Mouse (Mus musculus): ENCODE measurements around the gene Mycbp.

Mycbp gene

DNA sequence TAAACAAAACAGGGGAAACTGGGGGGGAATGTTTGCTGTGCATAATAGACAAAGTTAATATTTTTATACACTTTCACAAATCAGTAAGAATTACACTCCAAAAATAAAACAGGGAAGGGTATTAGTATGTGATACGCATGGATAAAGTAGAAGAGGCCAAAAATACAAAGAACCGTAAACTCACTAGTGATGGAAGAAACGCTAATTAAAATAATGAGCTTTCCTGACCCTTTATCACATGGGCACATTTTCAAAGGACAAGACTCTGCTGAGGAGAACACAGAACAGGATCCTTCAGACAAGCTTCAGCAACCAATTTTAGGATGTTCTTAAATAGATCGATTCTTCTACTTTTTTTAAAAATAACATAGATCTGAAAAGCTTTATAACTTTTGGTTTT, 42.1 kb downstream of the Mycbp start:
- DNase-seq = no peak

DNA sequence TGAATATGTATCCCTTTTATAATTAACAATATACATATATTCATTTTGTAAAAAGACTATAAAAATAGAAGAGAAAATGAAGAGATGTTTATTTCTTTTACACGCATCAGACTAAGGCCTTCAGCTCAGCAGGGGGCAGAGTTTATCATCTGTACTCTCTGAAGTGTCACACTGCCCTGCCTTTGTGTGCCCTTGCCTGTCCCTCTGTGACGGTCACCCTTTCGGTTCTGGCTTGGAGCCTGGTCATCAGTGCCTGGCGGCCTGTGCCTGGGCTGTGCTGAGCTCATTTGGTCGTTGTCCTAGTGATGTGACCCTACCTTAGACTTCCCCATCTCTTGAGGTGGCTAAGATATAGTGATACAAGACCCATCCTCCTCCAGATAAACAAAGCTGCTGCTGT, 42.5 kb downstream of the Mycbp start:
- no peak for DNase-seq

DNA sequence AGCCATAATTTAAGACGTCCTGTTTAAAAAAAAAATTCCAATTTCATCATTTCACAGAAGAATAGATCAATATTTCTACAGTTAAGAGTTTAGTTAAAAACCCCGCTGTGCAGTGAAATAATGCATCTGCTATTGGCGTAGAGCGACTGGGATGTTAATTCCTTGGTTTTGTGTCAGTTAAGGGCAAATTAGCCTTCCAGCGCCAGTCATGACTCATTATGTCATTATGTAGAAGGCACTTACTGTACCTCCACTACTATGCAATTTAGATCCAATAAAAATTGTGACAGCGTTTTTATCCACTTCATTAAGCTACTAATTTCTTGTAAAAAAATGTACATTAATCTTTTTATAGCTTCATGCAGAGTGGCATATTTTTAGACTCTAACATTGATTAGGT, 44.3 kb downstream of the Mycbp start:
- DNase-seq = no peak

DNA sequence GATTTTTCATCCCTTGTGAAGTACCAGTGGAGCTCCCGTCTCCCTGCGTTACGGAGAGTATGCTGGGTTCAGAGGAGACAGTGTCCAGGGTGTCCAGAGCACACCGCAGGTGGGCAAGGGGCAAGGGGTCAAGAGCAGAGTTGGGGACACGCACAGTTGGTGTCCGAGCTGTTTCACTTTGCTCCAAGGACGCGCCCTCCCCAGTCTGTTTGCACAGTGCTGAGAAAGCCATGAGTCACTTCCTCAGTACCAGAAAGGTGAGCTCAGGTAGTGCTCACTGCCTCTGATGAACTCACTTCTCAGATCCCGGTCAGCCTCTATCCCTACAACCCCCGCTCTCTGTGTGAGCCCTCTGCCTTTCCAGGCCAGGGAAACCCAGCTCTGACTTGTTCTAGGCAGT, 45.0 kb downstream of the Mycbp start:
- DNase-seq = no peak

DNA sequence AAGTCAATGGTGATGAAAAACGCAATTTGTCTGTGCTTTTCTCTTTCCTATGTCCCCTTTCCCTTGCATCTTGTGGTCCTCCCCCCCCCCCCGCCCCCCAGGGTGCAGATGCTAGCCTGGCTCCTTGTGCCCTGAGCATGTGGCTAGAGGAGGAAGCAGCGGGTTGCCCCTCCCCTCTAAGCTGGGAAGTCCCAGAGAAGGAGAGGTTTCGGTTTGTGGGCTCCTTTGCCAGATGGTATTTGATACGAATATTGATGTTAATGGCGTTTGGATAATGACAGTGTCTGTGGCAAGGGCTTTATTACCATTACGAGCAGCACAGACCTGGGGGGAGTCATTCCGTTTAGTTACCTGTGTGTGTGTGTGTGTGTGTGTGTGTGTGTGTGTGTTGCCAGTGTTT, 47.4 kb downstream of the Mycbp start:
- DNase-seq = no peak

DNA sequence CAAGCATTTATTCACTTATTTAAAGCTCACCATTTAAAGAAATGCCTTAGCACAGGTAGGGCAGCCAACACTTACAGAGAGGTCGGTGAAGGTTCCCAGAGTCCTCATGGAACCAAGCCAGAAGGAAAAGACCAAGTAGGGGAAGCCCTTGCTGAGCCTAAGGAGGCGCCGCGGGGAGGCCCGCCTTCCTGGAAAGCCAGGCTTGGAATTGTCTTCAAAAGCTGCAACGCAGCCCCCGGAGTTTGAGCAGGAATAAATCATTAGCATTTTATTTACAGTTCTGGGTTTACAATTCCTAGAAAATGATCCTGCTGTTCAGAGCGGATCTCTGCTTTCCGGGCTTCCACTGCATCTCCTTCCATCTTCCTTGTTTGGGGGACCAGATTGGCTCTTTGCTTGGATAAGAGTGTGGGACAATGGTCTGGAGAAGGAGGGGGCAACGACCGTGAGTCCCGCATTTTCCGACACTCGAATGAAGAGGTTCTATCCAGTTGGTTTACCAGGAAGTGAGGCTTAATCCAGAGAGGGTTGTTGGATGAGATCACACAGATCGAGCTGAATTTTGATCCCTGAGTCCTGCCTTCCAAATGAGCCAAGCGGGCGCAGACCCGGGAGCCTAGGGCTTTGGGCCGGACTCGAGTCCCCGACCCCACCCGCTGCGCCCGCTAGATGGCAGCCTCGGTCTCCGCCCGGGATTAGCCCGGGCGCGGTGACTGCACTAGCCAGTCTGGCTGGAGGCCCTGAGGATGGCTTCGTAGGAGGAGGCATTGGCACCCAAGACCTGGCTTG, 52.3 kb downstream of the Mycbp start:
- DNase-seq = peak; percentile 74

DNA sequence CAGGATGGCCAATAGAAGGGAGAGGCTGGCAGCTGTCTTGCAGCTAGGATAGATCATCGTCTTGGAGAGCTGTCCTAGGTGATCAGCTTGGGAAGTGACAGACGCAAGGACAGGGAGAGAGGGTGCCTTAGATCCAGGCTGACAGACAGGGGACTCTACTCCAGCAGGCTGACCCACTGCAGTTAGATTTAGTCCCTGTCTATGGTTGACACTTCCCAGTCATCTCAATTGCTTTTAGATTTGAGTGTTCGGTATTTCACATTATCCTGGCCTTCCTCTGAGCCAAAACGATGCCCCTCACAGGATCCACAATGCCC, 52.8 kb downstream of the Mycbp start:
- DNase-seq = no peak

DNA sequence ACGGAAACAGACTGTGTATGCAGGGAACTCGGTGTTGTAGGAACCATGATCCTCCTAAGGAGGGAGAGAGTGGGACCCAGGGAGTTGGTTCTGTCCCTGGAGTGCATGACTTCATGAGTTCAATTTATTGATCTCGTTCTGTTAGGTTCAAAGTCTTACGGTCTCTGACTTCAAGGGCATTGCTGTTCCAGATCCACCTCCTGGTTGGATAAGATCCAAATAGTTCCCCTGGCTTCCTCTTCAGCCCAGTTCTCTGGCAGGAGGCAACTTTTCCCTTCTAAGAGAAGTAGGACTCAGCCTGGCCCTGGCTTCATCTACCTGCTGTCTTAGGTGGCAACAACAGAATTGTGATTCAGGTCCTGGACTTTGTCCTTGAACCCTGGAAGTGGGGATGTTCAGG, 53.3 kb downstream of the Mycbp start:
- no peak for DNase-seq

DNA sequence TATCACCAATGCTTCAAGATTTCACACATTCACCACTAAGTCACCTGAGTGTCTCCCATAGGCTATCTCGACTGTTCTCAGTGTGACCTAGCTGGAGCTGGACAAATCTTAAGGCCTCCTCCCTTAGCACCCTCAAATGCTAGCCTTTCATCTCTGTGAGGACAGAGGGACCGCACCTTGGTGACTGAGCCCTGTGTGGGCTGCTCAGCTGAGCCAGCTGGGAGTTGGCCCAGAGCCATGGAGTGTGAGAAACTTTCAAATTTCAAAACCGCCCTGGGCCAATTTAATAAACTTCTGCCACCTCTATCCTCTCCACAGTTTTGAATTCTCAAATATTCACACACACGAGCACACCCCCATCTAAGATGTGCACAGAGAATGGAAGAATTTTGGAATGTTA, 56.3 kb downstream of the Mycbp start:
- no peak for DNase-seq
